Mouse (Mus musculus): ENCODE data around the gene Myo1a.

Myo1a gene

DNA sequence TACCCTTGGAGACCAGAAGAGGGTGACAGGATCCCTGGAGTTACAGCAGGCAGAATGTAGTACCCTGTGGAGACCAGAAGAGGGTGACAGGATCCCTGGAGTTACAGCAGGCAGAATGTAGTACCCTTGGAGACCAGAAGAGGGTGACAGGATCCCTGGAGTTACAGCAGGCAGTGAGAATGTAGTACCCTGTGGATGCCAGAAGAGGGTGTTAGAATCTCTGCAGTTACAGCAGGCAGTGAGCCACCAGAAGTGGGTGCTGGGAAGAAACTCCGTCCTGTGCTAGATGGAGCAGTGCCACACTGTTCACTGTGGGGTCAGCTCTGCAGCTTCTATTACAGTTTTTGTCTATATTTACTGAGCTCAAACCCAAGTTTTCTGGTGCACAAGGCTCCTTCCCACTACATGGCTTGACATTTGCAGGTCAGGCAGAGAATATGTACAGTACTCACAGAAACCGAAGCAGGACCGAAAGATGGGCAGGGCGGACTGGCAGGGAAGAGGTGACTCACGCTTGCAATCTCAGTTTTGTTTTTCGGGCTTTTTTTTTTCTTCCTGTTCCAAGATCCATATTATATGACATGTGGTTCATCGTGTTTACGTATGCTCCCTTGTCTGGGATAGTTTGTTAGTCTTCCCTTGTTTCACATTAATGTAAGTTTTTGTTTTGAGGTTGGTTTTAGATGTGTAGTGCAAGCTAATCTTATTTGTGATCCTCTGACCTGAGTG is 30.0 kb upstream of the Myo1a start:
- DNase-seq (ENCODE audit: low read depth, low spot score): peak; percentile 93

DNA sequence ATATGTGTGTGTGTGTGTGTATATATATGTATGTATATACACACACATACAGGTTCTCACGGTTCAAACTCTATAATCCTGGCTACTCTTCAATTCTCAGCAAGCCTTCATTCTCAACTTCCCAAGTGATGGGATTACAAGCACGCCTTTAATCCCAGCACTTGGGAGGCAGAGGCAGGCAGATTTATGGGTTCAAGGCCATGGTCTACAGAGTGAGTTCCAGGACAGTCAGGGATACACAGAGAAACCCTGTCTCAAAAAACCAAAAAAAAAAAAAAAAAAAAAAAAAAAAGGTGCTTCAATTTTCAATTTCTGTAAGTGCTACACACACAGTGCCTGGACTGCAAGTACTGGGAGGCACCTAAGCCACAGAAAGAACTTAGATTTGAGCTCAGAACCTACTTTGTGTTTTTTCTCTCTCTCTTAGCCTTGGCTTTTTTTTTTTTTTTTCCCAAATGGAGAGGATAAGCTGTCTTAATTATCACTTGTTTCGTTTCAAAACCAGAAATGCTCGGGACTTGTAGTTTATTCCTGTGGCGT is 29.0 kb upstream of the Myo1a start:
- no peak for DNase-seq (ENCODE audit: low read depth, low spot score)

DNA sequence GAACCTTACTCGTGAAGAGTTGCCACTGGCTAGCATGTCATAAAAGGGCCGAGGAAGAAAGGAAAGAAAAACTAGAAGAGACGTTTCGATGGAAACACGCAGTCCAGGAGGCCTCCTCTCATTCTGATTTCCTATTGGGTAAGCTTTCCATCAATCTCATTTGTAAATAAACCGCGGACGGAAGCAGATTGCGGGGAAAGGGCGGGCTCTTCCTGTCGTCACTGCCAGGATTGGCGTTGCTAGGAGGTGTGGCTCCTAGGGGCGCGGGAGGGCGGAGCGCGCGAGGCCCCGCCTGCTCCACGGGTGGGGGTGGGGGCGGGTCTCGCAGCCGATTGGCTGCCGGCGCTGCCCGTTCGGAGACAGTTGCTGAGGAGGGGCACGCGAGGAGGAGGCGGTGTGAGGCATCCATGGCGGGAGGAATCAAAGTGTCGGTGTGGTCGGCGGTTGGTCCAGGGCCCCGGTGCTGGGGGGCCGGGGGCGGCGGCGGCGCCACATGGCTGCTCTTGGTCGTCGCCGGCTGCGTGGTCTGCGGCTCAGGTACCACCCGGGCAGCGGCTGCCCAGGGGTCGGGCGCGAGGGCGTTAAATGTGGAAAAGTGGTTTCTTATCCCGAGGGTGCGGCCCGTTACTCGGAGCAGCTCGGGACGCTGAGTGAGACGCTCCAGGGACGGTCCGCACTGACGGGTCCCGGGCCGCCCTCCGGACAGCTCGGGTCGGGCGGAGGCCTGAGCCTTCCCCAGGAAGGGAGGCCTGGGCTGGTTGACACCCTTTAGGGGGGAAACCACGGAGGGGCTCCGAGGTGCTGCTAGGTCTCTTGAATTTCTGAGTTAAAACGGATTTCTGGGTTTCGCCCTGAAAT is 28.1 kb upstream of the Myo1a start:
- DNase-seq (ENCODE audit: low read depth, low spot score): peak; percentile 99

DNA sequence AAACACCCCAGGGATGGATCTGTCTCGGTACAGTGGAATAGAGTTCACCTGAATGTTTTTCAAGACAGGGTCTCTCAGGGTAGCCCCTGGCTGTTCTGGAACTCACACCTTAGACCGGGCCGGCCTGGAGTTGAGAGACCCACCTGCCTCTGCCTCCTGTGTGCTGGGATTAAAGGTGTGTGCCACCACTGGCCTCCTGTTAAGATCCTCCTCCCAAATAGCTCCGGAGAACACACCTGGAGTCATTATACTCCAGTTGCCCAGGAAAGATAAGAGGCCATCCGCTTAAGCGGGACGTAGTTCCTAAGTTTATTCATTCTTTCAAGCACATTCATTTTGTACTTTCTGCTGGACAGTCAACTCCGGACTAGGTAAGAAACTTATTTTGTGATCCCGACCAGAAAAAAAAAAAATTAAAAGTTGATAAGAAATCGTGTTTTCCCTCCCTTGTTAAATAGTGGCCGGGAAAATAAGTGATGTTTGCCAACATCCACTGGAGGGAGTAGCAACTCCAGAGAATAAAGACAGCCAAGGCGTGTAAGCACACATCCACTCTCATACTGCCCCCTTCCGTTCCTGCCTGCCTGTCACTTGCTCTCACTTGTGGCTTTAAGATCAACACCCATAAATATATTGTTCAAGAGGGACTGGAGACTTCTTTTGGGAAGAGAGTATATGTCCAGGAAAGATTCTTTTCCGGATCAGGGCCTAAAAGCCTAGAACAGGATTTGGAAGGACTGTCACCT is 27.2 kb upstream of the Myo1a start:
- DNase-seq (ENCODE audit: low read depth, low spot score): peak; percentile 86

DNA sequence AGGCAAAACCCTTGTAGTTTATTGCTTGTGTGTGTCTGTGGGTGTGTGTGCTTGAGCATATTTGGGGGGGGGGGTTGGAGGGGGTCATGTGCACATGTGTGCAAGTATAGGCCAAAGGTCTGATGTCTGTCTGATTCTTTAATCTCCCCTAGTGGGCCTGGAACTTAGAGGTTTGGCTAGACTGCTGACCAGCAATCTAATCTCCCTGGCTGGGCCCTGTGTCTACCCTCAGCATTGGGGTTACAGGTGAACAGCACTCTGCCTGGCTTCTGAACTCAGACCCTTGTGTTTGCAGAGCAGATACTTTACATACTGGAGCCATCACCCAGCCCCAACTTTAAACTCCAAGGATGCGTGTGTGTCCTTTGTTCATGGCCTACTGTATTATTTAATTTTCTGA is 25.8 kb upstream of the Myo1a start:
- no peak for DNase-seq (ENCODE audit: low read depth, low spot score)

DNA sequence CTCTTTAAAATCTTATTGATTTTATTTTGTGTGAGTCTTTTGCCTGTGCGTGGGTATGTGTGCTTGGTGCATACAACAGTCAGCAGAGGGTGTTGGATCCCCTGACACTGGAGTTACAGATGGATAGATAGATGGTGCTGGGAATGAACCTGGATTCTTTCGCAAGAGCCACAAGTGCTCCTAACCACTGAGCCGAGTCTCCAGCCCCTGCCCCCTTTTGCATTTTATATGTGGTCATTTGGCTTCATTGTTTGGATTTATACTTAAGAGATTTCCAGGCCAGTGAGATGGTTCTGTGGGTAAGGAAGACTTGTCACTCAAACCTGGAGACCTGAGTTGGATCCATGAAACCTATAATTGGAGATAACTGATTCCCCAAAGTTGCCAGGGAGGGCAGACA is 25.1 kb upstream of the Myo1a start:
- no peak for DNase-seq (ENCODE audit: low read depth, low spot score)

DNA sequence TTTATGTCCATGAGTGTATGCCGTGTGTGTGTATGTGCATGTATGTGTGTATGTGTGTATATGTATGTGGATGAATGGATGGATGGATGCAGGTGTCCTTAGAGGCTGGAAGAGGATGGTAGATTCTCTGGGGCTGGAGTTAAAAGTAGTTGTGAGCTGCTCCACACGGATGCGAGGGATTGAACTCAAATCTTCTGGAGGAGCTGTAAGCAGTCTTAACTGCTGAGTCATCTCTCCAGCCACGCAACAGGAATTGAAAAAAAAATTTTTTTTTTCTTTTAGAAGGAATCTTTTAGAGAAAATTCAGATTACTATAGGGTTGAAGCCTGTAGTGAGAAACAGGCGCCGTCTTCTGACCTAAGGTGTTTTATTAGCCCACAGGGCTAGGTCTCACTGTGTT is 22.1 kb upstream of the Myo1a start:
- DNase-seq (ENCODE audit: low read depth, low spot score): no peak

DNA sequence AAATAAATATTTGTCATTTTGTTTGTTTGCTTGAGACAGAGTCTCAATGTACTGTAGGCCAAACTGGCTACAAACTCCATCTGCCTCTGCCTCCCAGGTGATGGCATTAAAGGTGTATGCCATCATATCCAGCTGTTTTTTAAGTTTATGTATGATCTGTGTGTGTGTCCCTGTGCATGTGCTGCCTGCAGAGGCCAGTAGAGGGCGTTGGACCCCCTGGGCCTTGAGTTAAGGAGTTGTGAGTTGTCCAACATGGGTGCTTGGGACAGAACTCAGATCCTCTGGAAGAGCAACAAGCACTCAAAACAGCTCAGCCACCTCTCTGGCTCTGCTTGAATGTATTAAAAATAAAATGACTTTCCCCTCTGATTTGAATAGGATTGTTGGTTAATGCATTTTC is 13.9 kb upstream of the Myo1a start:
- DNase-seq (ENCODE audit: low read depth, low spot score): peak; percentile 44

DNA sequence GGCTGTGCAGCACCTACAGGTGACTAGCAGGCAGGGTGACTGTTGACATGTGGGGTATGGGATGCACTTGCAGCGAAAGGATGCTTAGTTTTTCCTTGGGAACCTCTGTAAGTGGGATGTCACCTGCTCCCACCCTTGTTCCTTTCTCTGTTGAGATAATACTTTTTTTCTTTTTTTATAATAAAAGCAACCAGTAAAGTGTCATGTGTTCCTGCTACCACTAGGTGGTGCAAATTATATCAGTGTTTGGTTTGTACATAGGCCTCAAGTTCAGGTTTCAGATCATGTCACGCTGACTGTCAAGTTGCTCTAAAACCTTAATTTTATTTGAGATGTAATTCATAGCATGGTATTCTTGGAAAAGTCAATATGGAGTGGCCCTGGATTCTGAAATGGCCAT is 10.3 kb upstream of the Myo1a start:
- DNase-seq (ENCODE audit: low read depth, low spot score): no peak

DNA sequence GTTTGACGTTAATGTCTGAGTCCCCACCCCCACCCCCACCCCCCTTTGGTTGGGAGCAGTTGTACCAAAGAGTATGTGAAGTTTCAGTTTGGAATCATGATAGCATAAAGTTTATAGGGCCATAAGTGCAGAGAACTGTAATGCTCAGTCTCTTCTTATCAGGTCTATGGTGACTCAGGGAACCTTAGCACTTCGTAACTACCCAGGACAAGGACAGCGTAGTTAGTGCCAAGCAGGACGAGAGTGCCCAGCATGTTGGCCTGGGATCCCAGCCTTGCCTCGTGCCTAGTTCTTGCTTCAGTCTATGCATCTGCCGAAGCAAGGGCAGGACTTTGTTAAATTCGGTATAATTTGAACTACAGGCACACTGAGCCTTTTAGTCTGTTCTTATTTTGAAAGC is 9.2 kb upstream of the Myo1a start:
- DNase-seq (ENCODE audit: low read depth, low spot score): no peak

DNA sequence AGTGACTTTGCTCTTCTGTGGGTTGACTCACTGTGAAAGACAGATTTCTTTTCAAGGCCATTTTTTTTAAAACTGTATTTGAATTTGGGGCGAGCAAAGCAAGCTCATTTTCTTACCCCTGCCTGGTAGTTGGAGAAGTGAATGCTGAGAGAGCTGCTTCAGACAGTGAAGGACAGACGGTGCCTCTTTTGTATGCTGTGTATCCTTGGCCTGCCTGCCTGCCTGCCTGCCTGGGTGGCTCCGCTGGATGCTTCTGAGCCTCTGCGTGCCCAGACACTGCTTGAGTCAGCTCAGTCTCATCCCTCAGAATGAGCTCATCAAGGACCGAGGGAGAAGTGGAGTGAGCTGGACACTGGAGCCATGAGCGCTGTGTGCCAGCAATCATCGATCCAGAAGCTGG is 6.0 kb upstream of the Myo1a start:
- DNase-seq (ENCODE audit: low read depth, low spot score): no peak

DNA sequence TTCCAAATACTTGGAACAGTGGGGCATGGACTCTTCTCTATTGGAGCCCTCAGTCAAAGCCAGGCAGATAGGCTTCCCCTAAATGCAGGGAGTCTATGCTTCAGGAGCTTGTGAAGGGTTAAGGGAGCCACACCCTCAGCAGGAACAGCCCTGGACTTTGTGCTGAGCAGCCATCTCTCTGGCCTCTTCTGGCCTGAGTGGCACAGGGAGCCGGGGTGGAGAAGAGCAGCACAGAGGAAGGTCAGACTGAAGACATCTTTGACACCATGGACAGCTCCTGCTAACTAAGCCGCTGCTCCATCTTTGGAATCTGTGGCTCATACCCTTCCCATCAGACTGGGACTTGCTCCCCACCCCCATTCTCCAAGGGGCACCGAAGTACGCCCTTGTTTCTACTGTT is 1.7 kb upstream of the Myo1a start:
- DNase-seq (ENCODE audit: low read depth, low spot score): peak; percentile 74

DNA sequence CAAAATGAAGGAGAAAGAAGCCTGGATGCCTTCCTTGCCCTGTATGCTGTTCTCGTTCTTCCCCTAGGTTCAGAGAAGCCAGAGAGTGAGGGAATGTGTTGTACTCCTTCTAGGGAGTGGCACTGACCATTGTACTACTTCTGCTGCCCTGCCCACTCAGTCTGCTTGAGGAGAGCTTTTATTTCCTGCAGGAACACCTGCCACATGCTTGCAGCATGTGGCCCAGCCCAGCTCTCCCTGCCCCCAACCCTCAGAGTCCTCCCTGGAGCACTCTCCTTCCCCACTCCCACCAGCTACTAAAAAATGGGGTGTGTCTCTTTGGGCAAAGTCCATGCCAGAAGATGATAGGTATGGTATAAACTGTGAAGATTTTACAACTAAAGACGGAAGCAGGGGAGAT is 677 bp upstream of the Myo1a start:
- no peak for DNase-seq (ENCODE audit: low read depth, low spot score)

DNA sequence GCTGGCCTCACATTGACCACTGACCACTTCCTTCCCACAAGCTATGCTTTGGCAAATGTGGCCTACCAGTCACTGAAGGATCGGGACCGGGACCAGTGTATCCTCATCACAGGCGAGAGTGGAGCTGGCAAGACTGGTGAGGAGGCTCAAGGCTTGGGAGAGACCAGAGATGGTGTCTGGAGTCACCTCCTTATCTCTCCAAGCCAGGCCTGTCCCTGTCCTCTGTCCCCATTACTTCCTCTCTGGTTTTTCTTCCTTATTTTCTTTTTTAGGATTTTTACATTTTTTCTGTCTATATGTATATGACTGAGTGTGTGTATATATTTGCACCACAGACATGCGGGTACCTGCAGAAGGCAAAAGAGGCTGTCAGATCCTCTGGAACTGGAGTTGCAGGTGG is 813 bp downstream of the Myo1a start:
- DNase-seq (ENCODE audit: low read depth, low spot score): no peak

DNA sequence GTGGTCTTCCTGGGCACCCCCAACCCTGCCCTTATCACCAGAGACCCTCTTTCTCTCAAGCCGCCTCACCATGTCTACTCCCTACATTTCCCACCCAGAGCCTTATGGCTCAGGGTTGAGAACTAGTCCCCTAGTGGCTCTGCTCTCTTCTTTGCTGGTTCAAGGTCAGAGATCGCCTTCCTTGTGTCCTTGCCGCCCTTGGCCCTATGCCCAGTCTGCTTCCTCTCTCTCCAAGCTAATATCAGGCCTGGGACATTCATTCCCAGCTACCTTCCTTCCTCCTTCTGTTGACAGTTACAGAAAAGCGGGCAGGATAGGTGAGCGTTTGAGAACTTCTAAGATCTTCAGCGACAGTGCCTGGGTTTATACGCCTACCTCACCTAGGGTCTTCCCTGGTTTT is 2.8 kb downstream of the Myo1a start:
- no peak for DNase-seq (ENCODE audit: low read depth, low spot score)

DNA sequence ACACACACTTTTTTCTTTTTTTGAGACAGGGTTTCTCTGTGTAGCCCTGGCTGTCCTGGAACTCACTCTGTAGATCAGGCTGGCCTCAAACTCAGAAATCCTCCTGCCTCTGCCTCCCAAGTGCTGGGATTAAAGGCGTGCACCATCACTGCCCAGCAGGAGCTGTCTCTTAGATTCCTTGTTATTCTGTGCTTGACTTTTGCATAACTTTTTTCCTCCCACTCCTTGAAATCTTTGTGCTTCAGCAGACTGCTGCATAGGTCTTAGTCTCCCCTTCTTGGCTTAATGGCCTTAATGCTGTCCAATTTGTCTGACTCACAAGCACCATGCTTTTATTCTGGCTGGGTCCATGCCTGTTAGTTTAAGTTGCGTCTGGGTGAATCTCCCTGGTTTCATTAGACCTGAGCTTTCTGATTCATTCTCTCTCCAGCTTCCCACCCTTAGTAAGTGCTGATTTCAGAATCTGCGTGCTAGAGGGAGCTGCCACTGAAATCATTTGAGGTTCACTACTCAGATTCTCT is 3.9 kb downstream of the Myo1a start:
- peak; percentile 55 for DNase-seq (ENCODE audit: low read depth, low spot score)

DNA sequence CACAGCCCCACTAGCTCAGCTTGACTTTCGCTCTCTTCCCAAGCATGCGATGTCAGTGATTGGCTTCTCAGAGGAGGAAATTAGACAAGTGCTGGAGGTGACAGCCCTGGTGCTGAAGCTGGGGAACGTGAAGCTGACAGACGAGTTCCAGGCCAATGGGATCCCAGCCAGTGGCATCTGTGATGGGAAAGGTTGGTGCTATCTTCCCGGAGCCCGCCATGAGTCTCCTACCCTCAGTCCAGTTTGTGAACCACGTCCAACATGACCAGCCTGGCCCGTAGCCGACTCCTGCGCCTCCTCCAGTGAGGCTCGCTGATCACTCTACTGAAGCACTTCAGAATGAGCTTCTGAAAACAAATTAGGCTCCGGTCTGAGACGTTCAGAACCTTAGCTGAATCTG is 5.4 kb downstream of the Myo1a start:
- DNase-seq (ENCODE audit: low read depth, low spot score): no peak

DNA sequence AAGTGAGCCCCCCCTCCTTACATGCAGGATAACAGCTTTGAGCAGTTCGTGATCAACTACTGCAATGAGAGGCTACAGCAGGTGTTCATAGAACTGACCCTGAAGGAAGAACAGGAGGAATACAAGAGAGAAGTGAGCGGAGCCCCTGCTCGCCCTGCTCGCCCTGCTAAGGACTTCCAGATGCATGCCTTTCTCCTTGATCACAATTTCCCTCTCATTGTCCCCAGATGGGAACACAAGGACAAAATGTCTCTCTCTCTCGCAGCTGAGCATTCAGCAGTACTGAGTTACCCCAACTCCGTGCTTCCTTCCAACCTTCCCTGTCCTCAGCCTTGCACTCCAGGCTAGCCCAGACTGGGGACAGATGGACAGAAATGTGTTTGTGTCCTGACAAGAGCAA is 7.8 kb downstream of the Myo1a start:
- DNase-seq (ENCODE audit: low read depth, low spot score): no peak

DNA sequence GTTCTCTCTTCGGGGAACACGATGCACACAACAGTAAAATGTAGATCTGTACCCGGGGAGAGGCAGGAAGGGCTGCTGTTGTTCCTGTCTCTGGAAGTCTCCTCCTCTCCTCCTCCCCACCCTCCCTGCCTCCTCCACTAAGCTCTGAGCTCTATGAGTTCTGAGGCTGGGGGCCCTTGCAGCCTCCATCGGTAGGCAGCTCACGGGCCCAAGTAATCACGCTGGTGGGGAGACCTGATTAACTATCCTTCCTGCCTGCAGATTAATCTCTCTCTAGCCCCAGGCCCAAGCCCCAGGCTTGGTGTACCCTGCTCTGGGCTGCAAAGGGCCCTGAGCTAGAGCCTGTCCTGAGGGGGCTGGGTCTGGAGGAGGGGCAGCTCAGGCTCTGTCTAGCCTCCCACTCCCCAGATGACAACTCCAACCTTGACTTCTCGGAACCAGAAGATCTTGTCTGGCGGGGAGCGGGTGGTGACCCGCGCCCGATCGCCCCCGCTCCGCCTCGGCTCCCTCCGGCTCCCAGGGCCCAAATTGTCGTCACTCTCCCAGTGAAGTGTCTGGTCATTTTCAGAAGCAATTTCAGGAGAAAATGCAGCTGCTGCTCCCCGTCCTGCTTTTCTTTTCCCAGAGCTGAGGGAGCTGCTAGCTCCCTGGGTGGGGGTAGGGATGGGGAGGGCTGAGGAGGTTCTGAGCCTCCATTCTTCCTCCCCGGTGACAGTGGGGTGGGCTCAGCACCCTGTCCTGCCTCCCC is 16.9 kb downstream of the Myo1a start:
- no peak for DNase-seq (ENCODE audit: low read depth, low spot score)

DNA sequence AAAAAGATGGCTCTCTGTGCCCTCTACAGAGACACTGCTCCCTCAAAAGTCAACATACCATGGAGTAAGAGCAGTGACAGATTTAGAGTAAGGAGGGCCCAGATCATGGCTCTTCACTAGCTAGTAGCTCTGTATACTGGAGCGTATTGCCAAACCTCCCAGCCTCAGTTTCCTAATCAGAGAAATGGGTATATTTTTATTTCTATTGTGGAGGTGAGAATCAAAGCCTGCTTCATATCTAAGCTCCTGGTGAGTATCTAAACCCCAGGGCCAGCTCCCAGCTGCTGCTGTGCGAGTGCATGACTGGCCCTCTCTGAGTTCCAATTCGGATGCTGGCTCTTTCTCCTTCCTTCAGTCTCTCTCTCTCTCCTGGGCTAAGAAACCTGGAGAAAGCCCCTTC is 19.2 kb downstream of the Myo1a start, which contains the start of gene Tac2:
Gene Tac2, plus strand, starts transcription at position 301 of the 400 bp plus-strand sequence.
- DNase-seq (ENCODE audit: low read depth, low spot score): no peak

DNA sequence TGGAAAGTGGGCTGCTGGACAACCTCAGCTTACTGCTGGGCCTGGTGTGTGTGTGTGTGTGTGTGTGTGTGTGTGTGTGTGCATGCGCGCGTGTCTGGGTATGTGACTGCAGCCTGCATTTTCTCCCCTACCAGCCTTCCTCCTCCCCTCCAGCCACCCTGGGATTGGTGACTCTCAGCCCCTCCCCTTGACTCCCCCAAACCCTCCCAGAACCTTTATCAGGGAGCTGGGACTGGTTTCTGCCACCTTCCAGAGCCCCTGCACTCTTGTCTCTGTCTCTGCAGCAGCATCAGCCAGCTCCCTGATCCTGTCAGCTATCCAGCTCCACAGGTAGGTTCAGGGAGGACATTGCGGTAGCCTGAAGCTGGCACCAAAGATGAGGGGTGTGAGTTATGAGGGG is 20.2 kb downstream of the Myo1a start:
- no peak for DNase-seq (ENCODE audit: low read depth, low spot score)
